Mouse (Mus musculus) lung, embryonic 16.5 days (tissue): ENCODE results near the gene Lelp1. TPM values are rescaled to one million over a fixed set of nuclear protein-coding genes. Genes with fewer than 3 reads are reported as not detected.

Source experiments
- ATAC-seq: fragments of 200-750 bp; cut with Nextera tagmentation; 2 replicates; pipeline ENCODE4 v1.8.0; 2017; ENCODE audit warnings: low read depth, mild to moderate bottlenecking, moderate library complexity
- H3K27ac ChIP-seq: fragments of 300-500 bp; sonication (generic); 2 replicates; pipeline ENCODE4 v1.5.1; 2014; ENCODE audit warnings: mild to moderate bottlenecking, control low read depth, low read length
- H3K27me3 ChIP-seq: fragments of 300-500 bp; sonication (generic); 2 replicates; pipeline ENCODE4 v1.6.1; 2014; ENCODE audit warnings: low read depth, low read length, mixed read lengths; ENCODE audit not compliant: control insufficient read depth, insufficient read depth
- H3K36me3 ChIP-seq: fragments of 300-500 bp; sonication (generic); 2 replicates; pipeline ENCODE4 v1.6.1; 2014; ENCODE audit warnings: low read length; ENCODE audit not compliant: control insufficient read depth, insufficient read depth
- H3K4me1 ChIP-seq: fragments of 300-500 bp; sonication (generic); replicated peaks from 2 replicates; pipeline ENCODE4 v1.6.1; 2014; ENCODE audit warnings: low read length, mixed read lengths; ENCODE audit not compliant: control insufficient read depth, insufficient read depth
- H3K4me2 ChIP-seq: fragments of 300-500 bp; sonication (generic); 2 replicates; pipeline ENCODE4 v1.6.1; 2014; ENCODE audit warnings: low read depth, low read length, control low read depth
- H3K4me3 ChIP-seq: fragments of 300-500 bp; sonication (generic); 2 replicates; pipeline ENCODE4 v1.5.1; 2014; ENCODE audit warnings: mild to moderate bottlenecking, low read length, control low read depth
- H3K9ac ChIP-seq: fragments of 300-500 bp; sonication (generic); 2 replicates; pipeline ENCODE4 v1.6.1; 2014; ENCODE audit warnings: low read length, control low read depth
- H3K9me3 ChIP-seq: fragments of 300-500 bp; sonication (generic); 2 replicates; pipeline ENCODE4 v1.6.1; 2016; ENCODE audit warnings: low read length; ENCODE audit not compliant: control insufficient read depth
- WGBS: fragments of 180-500 bp; shearing (Covaris S2); extraction: QIAGEN DNeasy Blood & Tissue Kit; methylation state at CpG from one replicate; pipeline ENCODE4 v1.1.7; 2014; 5-methylcytosine and 5-hydroxymethylcytosine counted together
- polyA plus RNA-seq: library from polyadenylated mRNA; unstranded; fragments of >200 nt; fragmentation: Nextera tagmentation; extraction: Ambion mirVana; gene quantifications from 2 replicates; pipeline ENCODE4 v1.2.1, GENCODE M21; 2015

Lelp1 gene
- polyA plus RNA-seq, 1 experiment from 2014 or later: not detected

GRCm38 (mm10) chr3:92111526-92111925 is 31.0 kb downstream of the Lelp1 start:
- no peak overlapping the region for H3K27ac ChIP-seq
- H3K9me3 ChIP-seq: no peaks in the 10 kb centered on the region
- H3K4me1 ChIP-seq: no peaks in the 10 kb centered on the region
- ATAC-seq: no peak
- H3K27me3 ChIP-seq: no peaks in the 10 kb centered on the region
- H3K4me2 ChIP-seq: no peak overlapping the region
- no peak overlapping the region for H3K4me3 ChIP-seq
- no peaks in the 10 kb centered on the region for H3K36me3 ChIP-seq
- H3K9ac ChIP-seq: no peak overlapping the region

DNA sequence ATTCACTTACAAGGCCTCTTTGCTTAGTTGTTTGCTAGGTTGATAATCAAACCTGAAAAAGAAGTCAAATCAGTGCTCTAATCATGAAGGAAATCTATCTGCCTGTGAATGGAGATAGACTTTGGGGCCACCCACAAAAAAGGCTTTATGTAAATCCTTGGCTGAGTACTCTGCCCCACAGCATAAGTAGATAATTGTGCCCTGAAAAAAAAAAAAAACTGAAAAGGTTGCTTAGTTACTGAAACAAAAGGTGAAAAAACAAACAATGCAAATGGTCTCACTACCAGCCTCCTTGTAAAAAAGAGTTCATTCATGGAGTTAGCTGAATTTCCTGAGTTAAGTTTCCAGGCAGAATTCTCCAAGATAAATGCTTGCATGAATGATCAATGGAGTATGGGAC is 31.8 kb downstream of the Lelp1 start:
- no peak overlapping the region for H3K27ac ChIP-seq
- H3K4me3 ChIP-seq: no peak overlapping the region
- no peaks in the 10 kb centered on the region for H3K27me3 ChIP-seq
- H3K36me3 ChIP-seq: no peaks in the 10 kb centered on the region
- H3K9ac ChIP-seq: no peak overlapping the region
- no peaks in the 10 kb centered on the region for H3K9me3 ChIP-seq
- ATAC-seq: no peak
- no peak overlapping the region for H3K4me2 ChIP-seq
- H3K4me1 ChIP-seq: no peaks in the 10 kb centered on the region

DNA sequence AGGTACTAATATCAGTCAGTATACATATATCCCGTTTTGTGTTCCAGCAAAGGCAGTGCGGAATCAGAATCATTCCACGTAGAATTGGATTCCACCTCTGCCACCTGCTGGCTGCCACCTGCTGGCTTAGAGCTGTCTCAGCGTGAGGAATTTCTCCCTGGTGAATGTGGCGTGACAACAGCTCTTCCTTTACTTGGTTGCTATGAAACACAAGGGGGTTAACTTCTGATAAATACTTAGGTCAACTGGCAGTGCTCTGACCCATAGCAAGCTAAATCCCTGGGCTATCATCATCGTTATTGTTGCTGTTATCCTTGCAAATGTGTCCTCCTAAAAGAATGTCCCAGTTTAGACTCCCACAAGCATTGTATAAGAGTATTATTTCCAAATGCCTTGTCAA is 36.0 kb downstream of the Lelp1 start:
- ATAC-seq: no peak
- no peaks in the 10 kb centered on the region for H3K9me3 ChIP-seq

More for the DNA sequence above, 36.0 kb downstream of the Lelp1 start:
- no peak overlapping the region for H3K4me3 ChIP-seq
- H3K4me2 ChIP-seq: no peak overlapping the region
- no peak overlapping the region for H3K9ac ChIP-seq
- no peaks in the 10 kb centered on the region for H3K36me3 ChIP-seq
- 6% methylated on average over 6 of the region's 6 CpGs for WGBS
- no peak overlapping the region for H3K27ac ChIP-seq
- no peaks in the 10 kb centered on the region for H3K27me3 ChIP-seq
- H3K4me1 ChIP-seq: no peaks in the 10 kb centered on the region

Other genes starting within 250 kb of the Lelp1 start
- gene Pglyrp3, start 128.2 kb downstream of the Lelp1 start, polyA plus RNA-seq: not detected in 2 replicates
- 0.24 and 1.5 TPM in 2 replicates for gene Lor, start 59.6 kb downstream of the Lelp1 start, polyA plus RNA-seq
- gene Prr9, start 18.8 kb downstream of the Lelp1 start, polyA plus RNA-seq: not detected in 2 replicates
- gene Sprr2a1, start 73.1 kb upstream of the Lelp1 start, polyA plus RNA-seq: 0.29 TPM in 1 of 2 replicates, not detected in the other
- gene Sprr2a2, start 73.2 kb upstream of the Lelp1 start, polyA plus RNA-seq: 3.2 and 14.3 TPM in 2 replicates
- gene Sprr2a3, start 142.7 kb upstream of the Lelp1 start, polyA plus RNA-seq: 0.34 and 0.84 TPM in 2 replicates
- not detected in 2 replicates for gene Sprr2b, start 173.9 kb upstream of the Lelp1 start, polyA plus RNA-seq
- not detected in 2 replicates for gene Sprr2d, start 196.4 kb upstream of the Lelp1 start, polyA plus RNA-seq
- not detected in 2 replicates for gene Sprr2e, start 209.4 kb upstream of the Lelp1 start, polyA plus RNA-seq
- gene Sprr2f, start 222.4 kb upstream of the Lelp1 start, polyA plus RNA-seq: not detected in 2 replicates
- gene Sprr2h, start 242.9 kb upstream of the Lelp1 start, polyA plus RNA-seq: not detected in 2 replicates